Mouse (Mus musculus): ENCODE measurements around the gene Ifit1bl1. TPM values are rescaled to one million over a fixed set of nuclear protein-coding genes. Genes with fewer than 3 reads are reported as not detected.
"Not testable (repeated sequence)": the region's sequence is repeated elsewhere in the genome, so short reads cannot be mapped to it uniquely, and the experiment has no call there.

The Ifit1bl1 gene
- polyA plus RNA-seq, 1 experiment, result 0.48 TPM

GRCm38 (mm10) chr19:34607237-34608051, 5.7 kb upstream of the Ifit1bl1 start, which contains the start of gene Ifit3b:
Gene Ifit3b (plus strand): TSS chr19:34607970.
- Histone ChIP-seq H3K27ac (replicated peaks; ENCODE audit: low read depth, low read length) (peak within 1 kb of the TSS; percentile 86), H3K4me3 (ENCODE audit: insufficient read depth, low read depth, low read length) (peak within 1 kb of the TSS; percentile 52)
- not testable (repeated sequence) for H3K4me1 ChIP-seq (ENCODE audit: control insufficient read depth, insufficient read depth, insufficient read length, low read length)

DNA sequence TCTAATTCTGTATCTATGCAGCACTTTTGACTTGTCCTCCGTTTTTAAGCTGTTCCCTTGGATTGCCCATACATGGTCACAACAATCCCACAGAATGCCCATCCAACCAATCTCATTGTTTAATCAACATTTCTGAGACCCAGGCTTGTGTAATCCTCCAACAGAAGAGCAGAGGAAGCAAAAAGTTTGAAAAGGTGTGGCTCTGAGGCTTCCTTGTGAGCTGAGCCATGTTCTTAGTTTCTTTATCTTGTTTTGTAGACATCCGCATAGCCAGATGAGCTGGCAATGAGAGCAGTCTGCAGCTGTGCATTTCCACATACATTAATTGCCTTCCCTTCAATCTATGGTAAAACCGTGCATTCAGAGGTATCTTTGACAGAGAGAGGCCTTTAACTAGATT, 3.7 kb upstream of the Ifit1bl1 start:
- H3K4me1 ChIP-seq (ENCODE audit: control insufficient read depth, insufficient read depth, insufficient read length, low read length), result no peaks in the 10 kb centered on the region; the same call in 1 of the 2 replicates
- no peak overlapping the region for H3K4me3 ChIP-seq (ENCODE audit: insufficient read depth, low read depth, low read length)
- H3K27ac ChIP-seq (replicated peaks; ENCODE audit: low read depth, low read length), result no peak overlapping the region

DNA sequence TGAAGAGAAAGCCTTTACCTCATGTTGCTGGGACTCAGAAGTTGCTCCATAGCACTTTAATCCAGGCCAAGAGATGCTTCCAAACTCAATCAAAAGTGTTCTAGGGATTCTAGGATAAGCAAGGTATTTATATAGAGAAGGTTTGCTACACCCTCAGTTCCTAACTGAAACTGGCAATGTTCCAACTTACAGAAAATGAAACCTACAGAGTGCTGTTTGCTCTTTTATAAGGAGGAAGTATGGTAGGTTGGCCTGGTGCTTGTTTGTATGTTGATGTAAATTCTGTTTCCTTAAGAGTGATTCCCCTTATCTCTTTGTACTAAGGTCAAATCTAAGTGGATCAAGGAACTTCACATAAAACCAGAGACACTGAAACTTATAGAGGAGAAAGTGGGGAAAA, 2.5 kb downstream of the Ifit1bl1 start:
- H3K4me3 ChIP-seq (ENCODE audit: insufficient read depth, low read depth, low read length); H3K4me1 ChIP-seq (ENCODE audit: control insufficient read depth, insufficient read depth, insufficient read length, low read length); H3K27ac ChIP-seq (replicated peaks; ENCODE audit: low read depth, low read length): not testable (repeated sequence)

- Histone ChIP-seq H3K4me1 (ENCODE audit: control insufficient read depth, insufficient read depth, insufficient read length, low read length) (peaks cover 2% of the 10 kb centered on the region; the same call in 1 of the 2 replicates), H3K4me3 (ENCODE audit: insufficient read depth, low read depth, low read length) (no peak overlapping the region), H3K27ac (replicated peaks; ENCODE audit: low read depth, low read length) (no peak overlapping the region)
These were observed 3.4 kb downstream of the Ifit1bl1 start for GRCm38 (mm10) chr19:34598341-34598740.

DNA sequence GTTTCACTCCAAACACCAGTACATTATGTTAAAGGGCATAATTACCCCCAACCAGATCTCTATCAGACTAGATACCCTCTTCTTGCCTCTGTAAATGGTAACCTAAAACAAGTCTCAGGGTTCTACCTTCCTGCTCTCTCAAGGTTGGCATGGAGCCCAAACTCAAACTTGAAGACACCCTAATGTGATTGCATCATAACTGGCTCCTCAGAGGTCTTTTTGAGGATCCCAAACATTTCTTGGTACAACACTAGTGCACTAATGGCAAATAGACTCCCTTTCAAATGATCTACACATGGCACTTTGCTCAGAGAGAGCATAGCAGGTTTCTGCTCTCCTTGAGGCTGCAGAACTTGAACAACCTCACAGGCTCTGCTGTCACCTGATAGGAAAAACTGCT, 4.9 kb downstream of the Ifit1bl1 start:
- Histone ChIP-seq H3K4me1 (ENCODE audit: control insufficient read depth, insufficient read depth, insufficient read length, low read length) (peaks cover 2% of the 10 kb centered on the region; the same call in 1 of the 2 replicates), H3K27ac (replicated peaks; ENCODE audit: low read depth, low read length) (no peak overlapping the region), H3K4me3 (ENCODE audit: insufficient read depth, low read depth, low read length) (no peak overlapping the region)

GRCm38 (mm10) chr19:34594523-34594922, 7.2 kb downstream of the Ifit1bl1 start:
- not testable (repeated sequence) for H3K4me3 ChIP-seq (ENCODE audit: insufficient read depth, low read depth, low read length); H3K27ac ChIP-seq (replicated peaks; ENCODE audit: low read depth, low read length); H3K4me1 ChIP-seq (ENCODE audit: control insufficient read depth, insufficient read depth, insufficient read length, low read length)

DNA sequence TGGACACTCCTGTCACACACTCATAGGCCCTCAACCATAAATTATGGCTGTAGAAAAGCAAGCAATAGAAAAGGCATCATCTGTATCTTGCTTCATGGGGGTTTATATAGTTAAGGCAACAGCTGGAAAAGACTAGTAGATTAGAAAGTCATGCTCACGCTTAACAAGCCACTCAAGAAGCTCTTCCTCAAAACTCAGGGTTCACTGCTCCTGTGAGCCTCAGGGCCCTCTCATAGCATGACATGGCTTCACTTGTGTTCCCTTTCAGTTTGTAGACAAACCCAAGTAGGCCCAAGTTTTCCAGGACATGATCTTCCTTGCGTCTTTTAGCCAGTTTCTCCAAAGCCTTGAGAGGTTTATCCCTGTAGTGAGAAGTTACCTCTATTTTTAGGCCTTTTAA, 8.3 kb downstream of the Ifit1bl1 start:
- H3K4me1 ChIP-seq (ENCODE audit: control insufficient read depth, insufficient read depth, insufficient read length, low read length), result peaks cover under 1% of the 10 kb centered on the region; the same call in 1 of the 2 replicates
- no peak overlapping the region for H3K4me3 ChIP-seq (ENCODE audit: insufficient read depth, low read depth, low read length)
- no peak overlapping the region for H3K27ac ChIP-seq (replicated peaks; ENCODE audit: low read depth, low read length)

- H3K4me3 ChIP-seq (ENCODE audit: insufficient read depth, low read depth, low read length), result no peak overlapping the region
- no peak overlapping the region for H3K27ac ChIP-seq (replicated peaks; ENCODE audit: low read depth, low read length)
- H3K4me1 ChIP-seq (ENCODE audit: control insufficient read depth, insufficient read depth, insufficient read length, low read length), result no peaks in the 10 kb centered on the region; the same call in 1 of the 2 replicates
These were observed 12.8 kb downstream of the Ifit1bl1 start for GRCm38 (mm10) chr19:34588959-34589358.

- not testable (repeated sequence) for H3K4me1 ChIP-seq (ENCODE audit: control insufficient read depth, insufficient read depth, insufficient read length, low read length); H3K27ac ChIP-seq (replicated peaks; ENCODE audit: low read depth, low read length); H3K4me3 ChIP-seq (ENCODE audit: insufficient read depth, low read depth, low read length)
These were observed 13.7 kb downstream of the Ifit1bl1 start for GRCm38 (mm10) chr19:34587898-34588692.

GRCm38 (mm10) chr19:34585740-34586458, 15.9 kb downstream of the Ifit1bl1 start:
- not testable (repeated sequence) for H3K4me3 ChIP-seq (ENCODE audit: insufficient read depth, low read depth, low read length); H3K4me1 ChIP-seq (ENCODE audit: control insufficient read depth, insufficient read depth, insufficient read length, low read length); H3K27ac ChIP-seq (replicated peaks; ENCODE audit: low read depth, low read length)

DNA sequence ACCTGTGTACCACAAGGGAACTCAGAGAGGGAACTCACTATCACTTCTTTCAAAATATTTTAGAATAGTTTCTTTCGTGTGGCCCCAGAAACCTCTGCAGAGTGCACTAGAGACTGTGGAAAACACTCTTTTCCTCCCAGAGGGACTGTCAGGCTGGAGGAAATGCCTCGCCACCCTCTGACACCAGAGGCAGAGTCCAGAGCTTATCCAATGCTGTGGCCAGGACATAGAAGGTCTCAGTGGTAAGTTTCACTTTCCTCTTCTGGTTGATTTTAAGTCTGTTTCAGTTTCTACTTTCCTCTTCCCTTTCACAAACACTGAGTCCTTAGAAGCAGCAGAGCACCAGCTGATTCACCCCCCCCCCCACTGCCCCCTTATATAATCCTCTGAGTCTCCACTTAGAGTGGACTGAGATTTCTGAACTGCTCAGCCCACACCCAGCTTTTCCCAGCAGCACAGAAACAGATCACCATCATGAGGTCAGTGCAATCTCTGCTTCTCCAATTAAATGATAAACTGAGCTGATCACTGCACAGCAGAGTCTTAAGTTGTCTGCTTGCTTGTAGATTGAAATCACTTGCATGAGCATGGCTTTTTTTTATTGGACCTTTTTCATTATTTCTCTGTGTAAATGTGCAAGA, 18.5 kb downstream of the Ifit1bl1 start, which contains the start of gene Ifit3:
Gene Ifit3 (plus strand): TSS at position 406 of the 641 bp plus-strand sequence.
- peak within 1 kb of the TSS; percentile 38 for H3K4me3 ChIP-seq (ENCODE audit: insufficient read depth, low read depth, low read length)

GRCm38 (mm10) chr19:34582696-34583095, 19.1 kb downstream of the Ifit1bl1 start:
- peak overlapping the region; percentile 56 for H3K27ac ChIP-seq (replicated peaks; ENCODE audit: low read depth, low read length)
- not testable (repeated sequence) for H3K4me3 ChIP-seq (ENCODE audit: insufficient read depth, low read depth, low read length); H3K4me1 ChIP-seq (ENCODE audit: control insufficient read depth, insufficient read depth, insufficient read length, low read length)

More for the DNA sequence above, 18.5 kb downstream of the Ifit1bl1 start, which contains the start of gene Ifit3:
- not testable (repeated sequence) for H3K4me1 ChIP-seq (ENCODE audit: control insufficient read depth, insufficient read depth, insufficient read length, low read length)
- H3K27ac ChIP-seq (replicated peaks; ENCODE audit: low read depth, low read length), result peak within 1 kb of the TSS; percentile 56

DNA sequence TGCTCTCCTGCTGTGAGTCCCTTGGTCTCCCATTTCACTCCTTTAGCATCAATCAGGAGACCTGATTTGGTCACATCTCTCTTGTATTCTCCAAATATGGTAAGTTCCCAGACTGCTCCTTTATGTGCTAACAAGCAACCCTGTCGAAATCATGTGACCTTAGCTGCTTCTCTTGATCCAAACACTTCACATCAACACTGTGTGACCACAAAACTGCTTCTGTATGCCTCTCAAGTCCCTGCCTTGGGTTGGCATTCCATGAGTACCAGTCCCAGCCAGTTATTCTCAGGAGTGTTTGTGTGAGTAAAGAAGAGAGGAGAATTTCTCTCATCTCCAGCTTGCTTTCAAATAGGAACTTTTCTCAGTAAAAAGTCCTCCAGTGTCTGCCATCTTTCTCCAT, 24.6 kb downstream of the Ifit1bl1 start:
- Histone ChIP-seq H3K4me1 (ENCODE audit: control insufficient read depth, insufficient read depth, insufficient read length, low read length) (no peaks in the 10 kb centered on the region), H3K27ac (replicated peaks; ENCODE audit: low read depth, low read length) (no peak overlapping the region), H3K4me3 (ENCODE audit: insufficient read depth, low read depth, low read length) (no peak overlapping the region)

DNA sequence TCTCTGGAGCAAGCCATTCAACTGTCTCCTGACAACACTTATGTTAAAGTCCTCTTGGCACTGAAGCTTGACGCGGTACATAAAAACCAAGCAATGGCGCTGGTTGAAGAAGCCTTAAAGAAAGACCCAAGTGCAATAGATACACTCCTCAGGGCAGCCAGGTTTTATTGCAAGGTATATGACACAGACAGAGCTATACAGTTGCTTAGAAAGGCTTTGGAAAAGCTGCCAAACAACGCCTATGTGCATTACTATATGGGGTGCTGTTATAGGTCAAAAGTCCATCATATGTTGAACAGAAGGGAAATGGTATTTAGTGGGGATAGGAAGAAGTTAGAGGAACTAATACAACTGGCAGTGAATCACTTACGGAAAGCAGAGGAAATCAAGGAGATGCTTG, 28.1 kb downstream of the Ifit1bl1 start:
- Histone ChIP-seq H3K4me3 (ENCODE audit: insufficient read depth, low read depth, low read length) (no peak overlapping the region), H3K27ac (replicated peaks; ENCODE audit: low read depth, low read length) (no peak overlapping the region), H3K4me1 (ENCODE audit: control insufficient read depth, insufficient read depth, insufficient read length, low read length) (peaks cover 4% of the 10 kb centered on the region; the same call in 1 of the 2 replicates)

Measured in brown adipose tissue, adult 24 weeks (tissue).